Mouse (Mus musculus) megakaryocyte progenitor cell, adult 5-6 weeks (primary cell): ENCODE measurements around the gene Pdcd2l. TPM values are rescaled to one million over a fixed set of nuclear protein-coding genes. Genes with fewer than 3 reads are reported as not detected.
A peak's percentile ranks its signal among the peaks of the same experiment; 100 is the strongest.

Source experiments
- ATAC-seq: replicated peaks from 2 replicates; pipeline ENCODE4 v1.8.0; 2016; ENCODE audit warnings: mild to moderate bottlenecking, moderate TSS enrichment, inconsistent platforms; ENCODE audit not compliant: poor library complexity
- total RNA-seq, 2 experiments: library from RNA; stranded (forward) in 1 of 2; stranded (reverse) in 1 of 2; fragments of 157-497, 149-512 nt in 1 of 2; fragments of 200-1000 nt in 1 of 2; gene quantifications; 2 replicates each; pipeline versions ENCODE4 v1.2.3 to v1.2.4; 2015 to 2017

Pdcd2l gene
- total RNA-seq, 2 experiments from 2014 or later, result 25.2 to 42.0 TPM

DNA sequence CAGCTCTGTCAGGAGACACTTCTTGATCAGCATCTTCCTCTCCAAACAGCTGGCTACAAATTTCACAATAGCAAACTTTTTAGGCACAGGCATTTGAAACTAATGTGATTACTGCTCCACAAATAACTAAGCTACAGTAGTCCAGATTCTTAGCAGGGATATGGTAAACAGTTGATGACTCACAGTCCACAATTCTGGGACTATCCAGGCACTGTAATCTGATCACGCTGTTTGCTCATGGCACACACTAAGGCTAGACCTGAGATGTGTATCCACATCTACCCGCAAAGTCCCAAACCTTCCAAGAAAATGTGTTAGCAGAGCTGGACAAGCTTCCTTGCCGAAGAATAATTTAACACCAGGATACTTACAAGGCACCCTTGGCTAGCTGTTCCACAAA, 38.5 kb downstream of the Pdcd2l start:
- ATAC-seq, result no peak

DNA sequence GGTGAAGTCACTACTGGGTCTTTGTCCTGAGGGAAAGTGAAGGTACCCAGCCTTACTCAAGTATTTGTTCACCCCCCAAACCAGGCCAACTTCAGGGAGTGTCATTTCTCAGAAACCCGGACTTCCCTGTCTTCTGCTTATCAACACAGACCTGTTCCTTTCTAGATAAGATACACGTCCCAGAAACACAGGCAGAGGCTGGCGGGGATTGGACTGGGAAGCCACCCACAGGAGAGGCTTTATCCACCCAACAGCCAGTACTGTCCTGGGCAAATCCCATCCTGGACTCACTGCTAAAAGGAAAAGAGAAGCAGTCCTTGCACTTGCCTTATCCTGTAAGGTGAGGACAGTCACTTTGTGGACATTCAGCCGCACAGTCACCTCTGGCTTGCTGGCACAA, 49.3 kb downstream of the Pdcd2l start:
- peak; percentile 52 for ATAC-seq

DNA sequence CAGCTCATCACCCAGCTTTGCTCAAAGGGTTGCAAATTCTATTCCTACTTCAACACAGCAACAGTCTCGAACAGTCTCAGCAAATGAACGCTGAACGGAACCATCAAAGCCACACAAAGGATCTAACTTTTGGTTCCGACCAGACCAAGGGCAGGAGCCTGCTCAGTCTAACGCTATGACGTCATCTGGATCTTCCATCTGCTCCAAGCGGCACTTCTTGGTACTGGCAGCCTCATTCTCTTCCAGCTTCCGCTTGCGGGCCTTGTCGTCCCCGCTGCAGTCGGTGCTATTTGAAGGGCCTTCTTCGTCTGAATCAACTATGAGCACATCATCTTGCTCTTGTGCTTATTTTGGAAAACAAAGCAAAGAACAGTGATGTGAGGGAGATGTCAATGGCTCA, 55.3 kb downstream of the Pdcd2l start:
- ATAC-seq, result no peak

DNA sequence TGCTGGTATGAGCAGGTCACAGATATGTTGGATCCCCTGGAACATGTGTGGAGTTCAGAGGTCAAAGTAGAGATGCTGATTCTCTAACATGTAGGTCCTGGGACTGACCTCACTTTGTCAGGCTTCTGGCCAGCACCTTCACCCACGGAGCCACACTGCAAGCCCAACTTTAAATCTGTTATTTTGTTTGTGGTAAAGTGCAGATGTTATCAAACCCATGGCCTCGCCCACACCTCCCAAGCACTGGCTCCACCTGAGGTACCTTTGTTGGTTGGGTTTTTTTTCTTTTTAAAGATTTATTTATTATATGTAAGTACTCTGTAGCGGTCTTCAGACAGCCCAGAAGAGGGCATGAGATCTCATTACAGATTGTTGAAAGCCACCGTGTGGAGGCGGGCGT, 57.0 kb downstream of the Pdcd2l start:
- 0 out of 2 replicates have a peak, but pooled peaks have one; percentile 17 for ATAC-seq

Other genes with a start within 250 kb of the Pdcd2l start
- gene Scgb2b27, start 182.7 kb downstream of the Pdcd2l start, total RNA-seq (2015), result not detected in 2 replicates
- not detected in 2 replicates for gene Scgb2b27, start 182.7 kb downstream of the Pdcd2l start, total RNA-seq (2017)
- not detected in 2 replicates for gene Scgb1b27, start 175.2 kb downstream of the Pdcd2l start, total RNA-seq (2015)
- not detected in 2 replicates for gene Scgb1b27, start 175.2 kb downstream of the Pdcd2l start, total RNA-seq (2017)
- not detected in 2 replicates for gene Scgb1b30, start 101.2 kb downstream of the Pdcd2l start, total RNA-seq (2015)
- gene Scgb1b30, start 101.2 kb downstream of the Pdcd2l start, total RNA-seq (2017), result not detected in 2 replicates
- gene Wtip, start 63.4 kb downstream of the Pdcd2l start, total RNA-seq (2015), result 0.20 and 0.34 TPM in 2 replicates
- gene Wtip, start 63.4 kb downstream of the Pdcd2l start, total RNA-seq (2017), result not detected in 2 replicates
- 180 and 208 TPM in 2 replicates for gene Uba2, start 27.1 kb downstream of the Pdcd2l start, total RNA-seq (2015)
- 184 and 193 TPM in 2 replicates for gene Uba2, start 27.1 kb downstream of the Pdcd2l start, total RNA-seq (2017)
- gene Gpi1, start 33.7 kb upstream of the Pdcd2l start, total RNA-seq (2015), result 573 and 626 TPM in 2 replicates
- gene Gpi1, start 33.7 kb upstream of the Pdcd2l start, total RNA-seq (2017), result 615 and 714 TPM in 2 replicates
- not detected in 2 replicates for gene Gm6096, start 54.4 kb upstream of the Pdcd2l start, total RNA-seq (2015)
- not detected in 2 replicates for gene Gm6096, start 54.4 kb upstream of the Pdcd2l start, total RNA-seq (2017)
- 16.4 and 18.7 TPM in 2 replicates for gene 4931406P16Rik, start 116.9 kb upstream of the Pdcd2l start, total RNA-seq (2015)
- 12.0 and 12.2 TPM in 2 replicates for gene 4931406P16Rik, start 116.9 kb upstream of the Pdcd2l start, total RNA-seq (2017)
- 104 and 106 TPM in 2 replicates for gene Lsm14a, start 196.7 kb upstream of the Pdcd2l start, total RNA-seq (2015)
- gene Lsm14a, start 196.7 kb upstream of the Pdcd2l start, total RNA-seq (2017), result 51.3 and 61.7 TPM in 2 replicates